Mouse (Mus musculus): Measurements from ENCODE around the gene Nap1l5. TPM values are rescaled to one million over a fixed set of nuclear protein-coding genes. Genes with fewer than 3 reads are reported as not detected.

Gene Nap1l5
- total and polyA plus RNA-seq, 3 experiments = not detected

DNA sequence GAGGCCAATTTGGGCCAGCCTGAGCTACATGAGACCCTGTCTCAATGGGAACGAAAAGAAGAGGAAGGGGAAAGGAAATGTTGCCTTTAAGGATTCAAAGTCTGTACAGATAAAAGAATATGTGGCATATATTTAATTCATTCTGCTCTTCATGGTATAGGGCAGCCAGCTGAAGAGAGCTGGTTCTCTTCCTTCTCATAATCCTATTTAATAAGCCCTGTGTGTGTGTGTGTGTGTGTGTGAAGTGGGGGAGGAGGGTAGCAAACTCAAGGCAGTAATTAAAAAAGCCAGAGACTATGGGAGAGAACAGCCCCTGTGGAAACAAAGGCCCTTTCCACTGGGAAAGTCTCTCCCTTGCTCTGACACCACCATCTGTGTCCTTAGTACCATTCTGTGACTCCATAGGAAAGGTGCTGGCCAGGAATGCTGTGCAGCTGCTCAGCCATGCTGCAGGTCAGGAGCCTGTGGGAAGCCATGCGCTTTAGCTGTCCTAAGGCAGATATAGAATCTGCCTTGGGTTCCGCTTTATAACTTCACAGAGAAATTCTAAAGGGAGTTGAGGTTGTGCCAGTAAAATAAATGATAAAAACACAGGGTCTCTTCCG, 43.1 kb downstream of the Nap1l5 start:
- DNase-seq (ENCODE audit: extremely low read depth) = no peak
- Histone ChIP-seq H3K4me2 (ENCODE audit: insufficient read depth, low read depth, poor library complexity, severe bottlenecking) (no peak overlapping the region), H3K9me3 (replicated peaks; ENCODE audit: low read length) (no peaks in the 10 kb centered on the region), H3K4me1 (ENCODE audit: control insufficient read depth in 1 of 2, insufficient read depth in 2 of 2) (no peaks in the 10 kb centered on the region), H3K36me3 (replicated peaks in 1 of 2; ENCODE audit: control insufficient read depth in 1 of 2, insufficient read depth in 1 of 2, low read length in 1 of 2) (peaks cover 7 to 61% of the 10 kb centered on the region in 2 experiments), H3K27ac (ENCODE audit: insufficient read depth, low read depth) (no peak overlapping the region), H3K9ac (ENCODE audit: insufficient read depth, low read depth) (no peak overlapping the region), H3K27me3 (replicated peaks) (no peaks in the 10 kb centered on the region), H3K4me3 (replicated peaks in 1 of 3; ENCODE audit: low read depth in 2 of 3, low read length in 2 of 3, poor library complexity in 1 of 3) (no peak overlapping the region), H3K79me2 (replicated peaks; ENCODE audit: control insufficient read depth, extremely low read depth, insufficient read depth, poor library complexity, severe bottlenecking) (no peaks in the 10 kb centered on the region)
- dilution Hi-C loops (cut with MboI; ENCODE audit: extremely low pct_ligation_motif_present, extremely low pct_unique_long_range_greater_than_20kb, low sequenced_read_pairs) = no loop called here
- TF ChIP-seq TCF12 (IDR thresholded peaks at IDR 0.05; ENCODE audit: low read depth, low read length) (no peak), ZC3H11A (IDR thresholded peaks at IDR 0.05; ENCODE audit: low read depth, low read length) (no peak), MAFK (IDR thresholded peaks at IDR 0.05; ENCODE audit: insufficient replicate concordance, low read length) (no peak)
- in situ Hi-C loops (cut with MboI; ENCODE audit: low pct_ligation_motif_present, low pct_unique_long_range_greater_than_20kb, low sequenced_read_pairs) = no loop called here

DNA sequence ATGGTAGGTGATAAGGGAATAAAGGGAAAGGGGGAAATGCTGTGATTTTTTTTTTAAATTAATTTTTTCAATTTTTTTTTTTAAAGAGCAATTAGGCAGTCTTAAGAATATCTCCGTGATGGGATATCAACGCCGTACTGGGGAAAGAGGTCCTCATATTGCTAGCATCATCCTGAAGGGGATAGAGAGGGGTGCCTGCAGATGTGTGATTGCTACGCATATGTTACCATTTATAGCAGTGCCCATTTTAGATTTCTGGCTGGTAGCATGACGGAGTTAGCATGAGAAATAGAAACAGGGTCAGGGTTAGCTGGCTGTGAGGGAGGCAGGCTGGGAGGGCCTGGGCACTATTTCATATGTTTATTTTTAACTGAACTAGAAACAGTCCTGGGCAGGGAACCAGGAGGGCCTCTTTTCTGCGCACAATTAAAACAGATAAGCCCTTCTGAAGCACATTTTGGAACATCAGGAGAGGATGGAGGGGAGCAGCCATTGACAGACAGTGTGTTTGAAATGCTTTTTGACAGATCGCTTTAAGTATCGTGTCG, 44.4 kb downstream of the Nap1l5 start:
- DNase-seq (ENCODE audit: extremely low read depth) = no peak
- dilution Hi-C loops (cut with MboI; ENCODE audit: extremely low pct_ligation_motif_present, extremely low pct_unique_long_range_greater_than_20kb, low sequenced_read_pairs) (no loop called here), in situ Hi-C loops (cut with MboI; ENCODE audit: low pct_ligation_motif_present, low pct_unique_long_range_greater_than_20kb, low sequenced_read_pairs) (no loop called here)
- Histone ChIP-seq H3K4me1 (ENCODE audit: control insufficient read depth in 1 of 2, insufficient read depth in 2 of 2) (no peaks in the 10 kb centered on the region), H3K9ac (ENCODE audit: insufficient read depth, low read depth) (no peak overlapping the region), H3K9me3 (replicated peaks; ENCODE audit: low read length) (no peaks in the 10 kb centered on the region), H3K27ac (ENCODE audit: insufficient read depth, low read depth) (no peak overlapping the region), H3K79me2 (replicated peaks; ENCODE audit: control insufficient read depth, extremely low read depth, insufficient read depth, poor library complexity, severe bottlenecking) (no peaks in the 10 kb centered on the region), H3K27me3 (replicated peaks) (no peaks in the 10 kb centered on the region), H3K4me3 (replicated peaks in 1 of 3; ENCODE audit: low read depth in 2 of 3, low read length in 2 of 3, poor library complexity in 1 of 3) (no peak overlapping the region), H3K4me2 (ENCODE audit: insufficient read depth, low read depth, poor library complexity, severe bottlenecking) (no peak overlapping the region), H3K36me3 (replicated peaks in 1 of 2; ENCODE audit: control insufficient read depth in 1 of 2, insufficient read depth in 1 of 2, low read length in 1 of 2) (peaks cover 8 to 61% of the 10 kb centered on the region in 2 experiments)
- TF ChIP-seq ZC3H11A (IDR thresholded peaks at IDR 0.05; ENCODE audit: low read depth, low read length) (no peak), SIN3A (IDR thresholded peaks at IDR 0.05; ENCODE audit: low read length) (no peak), BHLHE40 (IDR thresholded peaks at IDR 0.05; ENCODE audit: low read depth, low read length) (no peak), MAX (IDR thresholded peaks at IDR 0.05; ENCODE audit: low read length) (no peak), POLR2A (IDR thresholded peaks at IDR 0.05; ENCODE audit: low read depth, low read length) (no peak), NRF1 (IDR thresholded peaks at IDR 0.05; ENCODE audit: low read depth, low read length) (no peak), IRF4 (IDR thresholded peaks at IDR 0.05; ENCODE audit: low read depth, low read length) (no peak), NELFE (IDR thresholded peaks at IDR 0.05; ENCODE audit: low read depth, low read length) (no peak), TCF12 (IDR thresholded peaks at IDR 0.05; ENCODE audit: low read depth, low read length) (no peak), CTCF (conservative IDR thresholded peaks at IDR 0.05 in 1 of 2, IDR thresholded peaks at IDR 0.05 in 1 of 2; ENCODE audit: low read depth in 2 of 2, low read length in 2 of 2) (no peak), ZNF384 (IDR thresholded peaks at IDR 0.05; ENCODE audit: low read depth, low read length) (no peak), E2F4 (IDR thresholded peaks at IDR 0.05; ENCODE audit: insufficient replicate concordance, low read depth, low read length) (no peak), POLR2AphosphoS2 (IDR thresholded peaks at IDR 0.05; ENCODE audit: low read depth, low read length) (no peak), UBTF (IDR thresholded peaks at IDR 0.05; ENCODE audit: low read depth, low read length) (no peak), EP300 (IDR thresholded peaks at IDR 0.05; ENCODE audit: low read length) (no peak), SMC3 (IDR thresholded peaks at IDR 0.05; ENCODE audit: low read depth, low read length) (no peak)

Data from CH12.LX (cell line).